Mouse (Mus musculus) monocyte, adult 59 days (primary cell): Measurements from ENCODE around the gene Zcchc9. TPM values are rescaled to one million over a fixed set of nuclear protein-coding genes. Genes with fewer than 3 reads are reported as not detected.

Experiments
- total RNA-seq, 2 experiments: library from RNA; stranded (reverse); gene quantifications; one replicate each; pipeline ENCODE4 v1.2.4; 2023

Zcchc9 gene
- total RNA-seq: 10 to 100 TPM; 28.5 to 34.5 TPM

GRCm38 (mm10) chr13:91807155-91807839 lies at the start of gene Zcchc9:
Gene Zcchc9 (minus strand): TSS chr13:91807705.

Other genes with a start within 250 kb of the Zcchc9 start
- not detected for gene Acot12, start 66.2 kb downstream of the Zcchc9 start, total RNA-seq
- not detected for gene Ckmt2, start 69.2 kb upstream of the Zcchc9 start, total RNA-seq